Mouse (Mus musculus): ENCODE results near the gene Fam170b. TPM values are rescaled to one million over a fixed set of nuclear protein-coding genes. Genes with fewer than 3 reads are reported as not detected.

Gene Fam170b
- total RNA-seq, 2 experiments from 2014 or later: not detected

- TF ChIP-seq CTCF (IDR thresholded peaks at IDR 0.05): no peak
- intact Hi-C loops (cut with DNase I): no loop called here
- DNase-seq: no peak
- Histone ChIP-seq H3K27ac (no peak overlapping the region), H3K4me3 (no peak overlapping the region)
Observed at GRCm38 (mm10) chr14:32842052-32842451, 8.3 kb downstream of the Fam170b start.

- no peak overlapping the region for H3K27ac ChIP-seq
- DNase-seq: no peak
- H3K4me3 ChIP-seq: no peak overlapping the region
- no peak for TF ChIP-seq CTCF (IDR thresholded peaks at IDR 0.05)
- intact Hi-C loops (cut with DNase I): no loop called here
Observed at GRCm38 (mm10) chr14:32854059-32854458, 20.3 kb downstream of the Fam170b start.

- intact Hi-C loops (cut with DNase I): loop anchor here (5.0 kb wide), 1 partner anchor 106 kb away; no protein-coding TSS in a partner anchor
- Histone ChIP-seq H3K4me3 (peak overlapping the region; percentile 84), H3K27ac (peak overlapping the region; percentile 89)
- no peak for DNase-seq
- no peak for TF ChIP-seq CTCF (IDR thresholded peaks at IDR 0.05)
Observed at GRCm38 (mm10) chr14:32856246-32856645, 22.5 kb downstream of the Fam170b start.

- peak within 1 kb of the TSS; percentile 84 for H3K4me3 ChIP-seq
- H3K27ac ChIP-seq: peak within 1 kb of the TSS; percentile 89
- intact Hi-C loops (cut with DNase I): loop anchor here (5.0 kb wide), 1 partner anchor 105 kb away; no protein-coding TSS in a partner anchor
- peak; percentile 91 for DNase-seq
- peak; percentile 6; the same call in 1 of the 2 replicates for TF ChIP-seq CTCF (IDR thresholded peaks at IDR 0.05)
Observed at GRCm38 (mm10) chr14:32856681-32857328, 23.0 kb downstream of the Fam170b start, which contains the start of gene Vstm4. Gene Vstm4, plus strand, starts transcription at chr14:32856756.

GRCm38 (mm10) chr14:32858361-32858760, 24.6 kb downstream of the Fam170b start:
- intact Hi-C loops (cut with DNase I): loop anchor here (5.0 kb wide), 1 partner anchor 104 kb away; no protein-coding TSS in a partner anchor
- DNase-seq: no peak
- TF ChIP-seq CTCF (IDR thresholded peaks at IDR 0.05): no peak
- no peak overlapping the region for H3K4me3 ChIP-seq
- H3K27ac ChIP-seq: peak overlapping the region; percentile 16; the same call in 1 of the 2 replicates

- Histone ChIP-seq H3K27ac (peak overlapping the region; percentile 13; the same call in 1 of the 2 replicates), H3K4me3 (no peak overlapping the region)
- no peak for DNase-seq
- no peak for TF ChIP-seq CTCF (IDR thresholded peaks at IDR 0.05)
- intact Hi-C loops (cut with DNase I): loop anchor here (5.0 kb wide), 1 partner anchor 103 kb away; no protein-coding TSS in a partner anchor
Observed at GRCm38 (mm10) chr14:32858941-32859510, 25.3 kb downstream of the Fam170b start.

- no peak overlapping the region for H3K27ac ChIP-seq
- intact Hi-C loops (cut with DNase I): loop anchor here (5.0 kb wide), 1 partner anchor 102 kb away; no protein-coding TSS in a partner anchor
- TF ChIP-seq CTCF (IDR thresholded peaks at IDR 0.05): no peak
Observed at GRCm38 (mm10) chr14:32859831-32860569, 26.2 kb downstream of the Fam170b start.

GRCm38 (mm10) chr14:32861149-32861581, 27.4 kb downstream of the Fam170b start:
- peak; percentile 61 for DNase-seq
- no peak for TF ChIP-seq CTCF (IDR thresholded peaks at IDR 0.05)
- peak overlapping the region; percentile 56; the same call in 1 of the 2 replicates for H3K27ac ChIP-seq
- no peak overlapping the region for H3K4me3 ChIP-seq
- intact Hi-C loops (cut with DNase I): no loop called here

More at GRCm38 (mm10) chr14:32859831-32860569, 26.2 kb downstream of the Fam170b start:
- no peak for DNase-seq
- no peak overlapping the region for H3K4me3 ChIP-seq

- intact Hi-C loops (cut with DNase I): no loop called here
- no peak for DNase-seq
- Histone ChIP-seq H3K4me3 (no peak overlapping the region), H3K27ac (peak overlapping the region; percentile 56; the same call in 1 of the 2 replicates)
- no peak for TF ChIP-seq CTCF (IDR thresholded peaks at IDR 0.05)
Observed at GRCm38 (mm10) chr14:32861656-32862055, 27.9 kb downstream of the Fam170b start.

GRCm38 (mm10) chr14:32865331-32865730, 31.6 kb downstream of the Fam170b start:
- DNase-seq: no peak
- Histone ChIP-seq H3K4me3 (no peak overlapping the region), H3K27ac (no peak overlapping the region)
- intact Hi-C loops (cut with DNase I): no loop called here
- TF ChIP-seq CTCF (IDR thresholded peaks at IDR 0.05): no peak

- no peak overlapping the region for H3K4me3 ChIP-seq
- no peak for DNase-seq
- no peak overlapping the region for H3K27ac ChIP-seq
- no peak for TF ChIP-seq CTCF (IDR thresholded peaks at IDR 0.05)
- intact Hi-C loops (cut with DNase I): no loop called here
Observed at GRCm38 (mm10) chr14:32871963-32872362, 38.2 kb downstream of the Fam170b start.

- TF ChIP-seq CTCF (IDR thresholded peaks at IDR 0.05): no peak
- Histone ChIP-seq H3K27ac (peak overlapping the region; percentile 43; the same call in 1 of the 2 replicates), H3K4me3 (no peak overlapping the region)
- intact Hi-C loops (cut with DNase I): no loop called here
- DNase-seq: no peak
Observed at GRCm38 (mm10) chr14:32877549-32877948, 43.8 kb downstream of the Fam170b start.
